ENCODE assay signal across 20 mouse cellular contexts in genomic region chr1:14650346-14650745, GRCm38 (mm10).
"Had no signal": no experiment of that assay in that cellular context is flagged by ENCODE, and none has a peak within 500 bp of the region (broad histone marks: within the 10 kb centered on the region; RNA-seq: fewer than 3 reads in every experiment).

No protein-coding gene starts in this region.

- H3K36me3 ChIP-seq: liver, embryonic 15.5 days; lung, embryonic 15.5 days; midbrain, embryonic 12.5 days; neural tube, embryonic 13.5 days; neural tube, embryonic 15.5 days; stomach, embryonic 15.5 days had no signal

- H3K4me3 ChIP-seq: liver, embryonic 15.5 days; lung, embryonic 15.5 days; megakaryocyte, embryonic 14.5 days; midbrain, embryonic 12.5 days; myocyte; neural tube, embryonic 13.5 days; neural tube, embryonic 15.5 days; stomach, embryonic 15.5 days had no signal

- H3K4me2 ChIP-seq: liver, embryonic 15.5 days; lung, embryonic 15.5 days; midbrain, embryonic 12.5 days; neural tube, embryonic 13.5 days; neural tube, embryonic 15.5 days; stomach, embryonic 15.5 days had no signal

- H3K9me3 ChIP-seq: liver, embryonic 15.5 days; lung, embryonic 15.5 days; megakaryocyte, embryonic 14.5 days; midbrain, embryonic 12.5 days; neural tube, embryonic 13.5 days; neural tube, embryonic 15.5 days; stomach, embryonic 15.5 days had no signal

- DNase-seq: liver, postnatal 0 days; lung, adult 2 months; lung, postnatal 14 days; lung, postnatal 36 days; midbrain, embryonic 14.5 days; right cerebral cortex, postnatal 14 days; thymus, postnatal 14 days; thymus, postnatal 36 days had no signal

- H3K27me3 ChIP-seq: liver, embryonic 15.5 days; lung, embryonic 15.5 days; megakaryocyte, embryonic 14.5 days; midbrain, embryonic 12.5 days; neural tube, embryonic 13.5 days; neural tube, embryonic 15.5 days; stomach, embryonic 15.5 days had no signal

- H3K4me1 ChIP-seq: liver, embryonic 15.5 days; lung, embryonic 15.5 days; megakaryocyte, embryonic 14.5 days; midbrain, embryonic 12.5 days; neural tube, embryonic 13.5 days; neural tube, embryonic 15.5 days; stomach, embryonic 15.5 days had no signal

- H3K27ac ChIP-seq: liver, embryonic 15.5 days; lung, embryonic 15.5 days; macrophage; midbrain, embryonic 12.5 days; neural tube, embryonic 13.5 days; neural tube, embryonic 15.5 days; stomach, embryonic 15.5 days; stomach, postnatal 0 days had no signal

- H3K9ac ChIP-seq: liver, embryonic 15.5 days; liver, postnatal 0 days; lung, embryonic 15.5 days; midbrain, embryonic 12.5 days; neural tube, embryonic 13.5 days; neural tube, embryonic 15.5 days; stomach, embryonic 15.5 days had no signal

- ATAC-seq: liver, postnatal 0 days; lung, postnatal 0 days; midbrain, embryonic 16.5 days had no signal
